In the genomic region with DNA sequence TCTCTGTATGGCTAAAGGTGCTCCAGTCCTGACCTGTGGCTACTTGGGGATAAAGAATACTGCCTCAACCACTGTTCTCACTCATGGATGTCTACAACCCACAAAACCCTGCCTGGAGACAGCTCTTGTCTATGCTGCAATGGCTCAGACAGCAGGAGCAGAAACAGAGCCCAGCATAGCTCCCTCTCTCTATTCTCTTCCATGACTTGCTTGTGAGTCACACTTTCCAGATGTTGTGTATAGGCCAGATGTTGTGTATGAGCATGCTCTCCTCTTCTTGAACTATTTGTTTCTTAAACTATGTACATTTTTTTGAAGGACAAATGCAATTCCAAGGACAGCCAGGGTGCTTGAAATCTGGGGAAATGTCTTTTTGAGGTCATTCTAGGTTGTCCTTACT, we compare ENCODE assay signal across 22 mouse cellular contexts.
DNase-seq lines count a peak whose midpoint lies in the region; ATAC-seq and TF ChIP-seq lines count a peak whose summit lies in the region.
"Had no signal": no experiment of that assay in that cellular context is flagged by ENCODE, and none has a peak within 500 bp of the region (broad histone marks: within the 10 kb centered on the region; RNA-seq: fewer than 3 reads in every experiment).

No protein-coding gene starts in this region.

- no peak overlapping the region for H3K4me2 ChIP-seq in lung, postnatal 0 days (replicated peaks; ENCODE audit: low read depth, low read length)
- H3K4me2 ChIP-seq: embryonic facial prominence, embryonic 13.5 days; embryonic facial prominence, embryonic 15.5 days; forebrain, embryonic 12.5 days had no signal

- H3K27ac ChIP-seq in lung, postnatal 0 days (ENCODE audit: low read length) = no peak overlapping the region
- H3K27ac ChIP-seq in brown adipose tissue, adult 24 weeks (replicated peaks; ENCODE audit: low read depth, low read length) = peak overlapping the region; percentile 73
- H3K27ac ChIP-seq: embryonic facial prominence, embryonic 13.5 days; embryonic facial prominence, embryonic 15.5 days; forebrain, embryonic 10.5 days; forebrain, embryonic 12.5 days had no signal

- H3K4me1 ChIP-seq in lung, postnatal 0 days (ENCODE audit: insufficient read depth, low read depth, low read length) = no peaks in the 10 kb centered on the region
- peaks cover 4% of the 10 kb centered on the region; the same call in 1 of the 2 replicates for H3K4me1 ChIP-seq in brown adipose tissue, adult 24 weeks (ENCODE audit: control insufficient read depth, insufficient read depth, insufficient read length, low read length)
- H3K4me1 ChIP-seq: embryonic facial prominence, embryonic 13.5 days; embryonic facial prominence, embryonic 15.5 days; forebrain, embryonic 10.5 days; forebrain, embryonic 12.5 days had no signal

- peak; percentile 74 for ATAC-seq in lung, postnatal 0 days
- ATAC-seq: forebrain, embryonic 14.5 days; forebrain, embryonic 16.5 days had no signal

- TF ChIP-seq EP300 in lung, postnatal 0 days (IDR thresholded peaks at IDR 0.05) = peak; percentile 23; the same call in 1 of the 2 replicates

- H3K9ac ChIP-seq in lung, postnatal 0 days (replicated peaks; ENCODE audit: low read depth) = no peak overlapping the region
- H3K9ac ChIP-seq: embryonic facial prominence, embryonic 13.5 days; embryonic facial prominence, embryonic 15.5 days; forebrain, embryonic 12.5 days had no signal

- no peak for TF ChIP-seq CTCF in lung, postnatal 0 days (IDR thresholded peaks at IDR 0.05)

- no peaks in the 10 kb centered on the region for H3K9me3 ChIP-seq in lung, postnatal 0 days (ENCODE audit: low read length)
- H3K9me3 ChIP-seq: embryonic facial prominence, embryonic 13.5 days; embryonic facial prominence, embryonic 15.5 days; forebrain, embryonic 10.5 days; forebrain, embryonic 12.5 days had no signal

- no peak overlapping the region for H3K4me3 ChIP-seq in lung, postnatal 0 days (ENCODE audit: low read depth, low read length)
- H3K4me3 ChIP-seq in brown adipose tissue, adult 24 weeks (ENCODE audit: insufficient read depth, low read depth, low read length) = no peak overlapping the region
- H3K4me3 ChIP-seq: embryonic facial prominence, embryonic 13.5 days; embryonic facial prominence, embryonic 15.5 days; erythroblast, embryonic 14.5 days; forebrain, embryonic 10.5 days; forebrain, embryonic 12.5 days had no signal

- H3K27me3 ChIP-seq in lung, postnatal 0 days (replicated peaks; ENCODE audit: insufficient read depth, low read length) = no peaks in the 10 kb centered on the region
- H3K27me3 ChIP-seq: embryonic facial prominence, embryonic 13.5 days; embryonic facial prominence, embryonic 15.5 days; forebrain, embryonic 12.5 days had no signal

- H3K36me3 ChIP-seq in lung, postnatal 0 days (ENCODE audit: insufficient read depth, low read length) = no peaks in the 10 kb centered on the region
- H3K36me3 ChIP-seq: embryonic facial prominence, embryonic 13.5 days; embryonic facial prominence, embryonic 15.5 days; forebrain, embryonic 10.5 days; forebrain, embryonic 12.5 days had no signal

- DNase-seq in lung, postnatal 0 days (ENCODE audit: low spot score) = peak; percentile 64
- no peak for DNase-seq in lung, postnatal 25 days (ENCODE audit: low spot score)
- DNase-seq in 416B (ENCODE audit: low read depth) = peak; percentile 70
- DNase-seq in layer of hippocampus, adult 9-10 months (ENCODE audit: low spot score) = no peak
- DNase-seq in urinary bladder, postnatal 14 days (ENCODE audit: low spot score) = no peak
- DNase-seq: adrenal gland, adult 2 months; adrenal gland, postnatal 10 days; adrenal gland, postnatal 25 days; cerebellum, adult 18-20 months; cerebellum, adult 8-10 months; cerebellum, adult 9-11 months; cerebellum, postnatal 14 days; cerebellum, postnatal 36 days; embryo, embryonic 11 days had no signal

Comparison
In these comparisons a context has a peak if more than half of its experiments do, and no peak if none do; other contexts are left out.
1. DNase-seq: peak in lung, postnatal 0 days (single experiment) and 416B (single experiment); none in lung, postnatal 25 days (single experiment), layer of hippocampus, adult 9-10 months (single experiment) and urinary bladder, postnatal 14 days (single experiment).